Mouse (Mus musculus) brain, adult 10 weeks (tissue): Measurements from ENCODE around the gene Macf1. TPM values are rescaled to one million over a fixed set of nuclear protein-coding genes. Genes with fewer than 3 reads are reported as not detected.

Experiments used
- polyA plus RNA-seq: library from polyadenylated mRNA; stranded (reverse); fragments of 350-450 nt; fragmentation: Illumina TruSeq; extraction: RNeasy Lipid Tissue Mini Kit (QIAGEN cat#74804); gene quantifications from one replicate; pipeline ENCODE4 v1.2.3, GENCODE M21; 2015; ENCODE audit warnings: low read depth, low replicate concordance

Gene Macf1
- polyA plus RNA-seq = 131 TPM

DNA sequence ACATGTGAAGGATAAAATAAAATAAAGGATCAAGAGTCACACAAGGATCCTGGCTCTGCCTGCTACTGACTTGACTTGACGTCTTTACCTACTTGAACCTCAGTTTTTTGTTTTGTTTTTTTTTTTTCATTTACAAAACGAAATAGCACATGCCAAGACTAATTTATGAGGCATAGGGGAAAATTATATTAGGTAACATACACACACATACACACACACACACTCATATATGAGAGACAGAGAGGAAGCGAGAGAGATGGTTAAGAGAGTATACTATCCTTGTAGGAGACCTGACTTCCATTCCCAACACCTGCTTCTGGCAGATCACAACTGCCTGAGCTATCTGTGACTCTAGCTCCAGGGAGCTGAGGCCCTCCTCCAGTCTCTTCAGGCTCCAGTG is at the start of gene Macf1:
TSS of gene Macf1 (minus strand) at position 101 of the 400 bp plus-strand sequence.

DNA sequence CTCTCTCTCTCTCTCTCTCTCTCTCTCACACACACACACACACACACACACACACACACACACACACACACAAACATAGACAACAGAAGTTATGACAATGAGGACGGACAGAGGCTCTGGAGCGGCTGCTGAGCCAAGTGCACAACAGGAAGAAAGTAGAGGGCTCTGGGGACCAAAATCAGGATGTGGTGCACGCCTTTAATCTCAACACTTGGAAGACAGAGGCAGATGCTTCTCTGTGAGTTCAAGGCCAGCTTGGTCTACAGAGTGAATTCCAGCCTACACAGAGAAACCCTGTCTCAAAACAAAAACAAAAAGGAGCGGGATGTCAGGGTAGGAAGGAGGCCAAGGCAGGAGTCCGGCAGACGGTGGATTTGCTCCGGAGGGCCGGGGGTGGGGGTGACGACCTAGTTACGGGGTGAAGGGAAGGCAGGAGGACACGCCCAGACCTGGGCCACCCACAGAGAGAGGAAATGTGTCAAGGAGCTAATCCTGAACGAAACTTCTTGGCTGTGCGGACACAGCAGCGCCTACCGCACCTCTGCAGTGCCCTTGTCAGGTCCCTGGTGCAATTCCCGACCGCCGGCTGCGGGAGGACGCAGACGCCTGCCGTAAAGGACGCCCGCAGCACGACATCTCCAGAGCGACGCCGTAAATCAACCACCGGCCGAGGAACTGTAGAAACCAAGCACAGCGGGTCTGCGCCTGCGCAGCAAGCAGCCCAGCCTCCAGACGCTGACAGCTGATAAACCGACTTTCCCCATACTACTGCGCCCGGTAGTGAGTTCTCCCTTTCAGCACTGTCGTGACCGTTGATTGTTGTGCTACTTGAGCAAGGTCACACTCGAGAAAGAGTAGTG is 33.6 kb upstream of the Macf1 start, which contains the start of gene Ndufs5:
TSS of gene Ndufs5 (minus strand) at position 629 of the 860 bp plus-strand sequence.

DNA sequence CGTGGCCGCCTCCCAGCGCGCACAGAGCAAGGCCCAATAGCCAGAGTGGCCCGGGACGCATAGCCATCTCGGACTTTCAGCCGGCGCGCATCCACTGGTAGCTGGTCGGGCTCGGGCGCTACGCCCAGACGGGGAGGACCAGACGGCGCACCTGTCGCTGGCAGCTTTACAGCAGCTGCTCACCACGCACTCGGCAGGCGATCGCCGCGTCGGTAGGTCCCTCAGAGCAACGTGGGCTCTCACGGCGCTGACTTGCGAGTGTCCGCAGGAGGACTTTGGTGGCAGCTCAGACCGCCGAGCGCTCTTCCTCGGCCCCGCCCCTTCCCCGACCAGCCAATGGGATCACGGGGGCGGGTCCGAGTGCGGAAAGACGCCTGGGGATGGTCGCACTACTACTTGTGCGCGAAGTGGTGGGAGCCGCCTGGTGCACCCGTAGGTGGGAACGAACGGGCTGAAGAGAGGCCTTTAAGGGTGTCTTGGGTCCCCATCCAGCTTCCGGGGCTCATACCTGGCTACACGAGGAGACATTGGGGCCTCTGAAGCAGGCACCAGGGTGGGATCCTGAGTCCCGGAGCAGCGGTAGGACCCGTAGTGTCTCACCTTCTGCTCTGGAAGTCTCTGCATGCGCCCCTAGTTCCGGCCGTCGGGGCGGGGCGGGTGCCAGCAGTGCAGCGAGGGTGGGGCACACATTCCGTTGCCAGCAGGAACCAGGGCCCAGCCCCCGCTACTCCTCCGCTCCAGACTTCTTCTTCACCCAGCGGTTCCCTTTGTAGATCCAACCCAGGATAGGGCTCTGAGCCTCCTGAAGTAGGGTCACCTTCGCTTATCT is 341.3 kb downstream of the Macf1 start, which contains the start of gene Bmp8a:
TSS of gene Bmp8a (minus strand) at position 611 of the 829 bp plus-strand sequence.

DNA sequence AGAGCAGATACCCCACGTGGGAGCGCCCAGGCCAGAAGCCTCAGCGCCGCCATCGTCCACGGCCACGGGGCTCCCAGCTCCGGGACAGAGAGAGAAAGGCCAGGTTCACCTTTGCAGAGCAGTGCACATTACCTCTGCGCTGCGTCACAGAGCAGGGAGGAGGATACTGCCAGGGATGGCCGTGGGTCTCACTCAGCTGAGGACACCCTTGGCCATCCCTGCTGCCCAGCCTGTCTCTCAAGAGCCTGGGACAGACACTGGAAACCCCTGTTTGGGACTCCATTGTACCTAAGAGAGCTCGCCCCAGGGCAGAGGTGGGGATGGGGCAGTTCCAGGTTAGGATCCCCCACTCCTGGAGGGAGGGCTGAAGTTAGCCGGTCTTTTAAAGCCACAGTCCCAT is 360.6 kb downstream of the Macf1 start, which contains the start of gene Oxct2a:
TSS of gene Oxct2a (minus strand) at position 101 of the 400 bp plus-strand sequence.

Other genes with a start within 250 kb of the Macf1 start
- gene Ndufs5, start 33.8 kb upstream of the Macf1 start, polyA plus RNA-seq = 577 TPM
- 64.2 TPM for gene Akirin1, start 66.0 kb upstream of the Macf1 start, polyA plus RNA-seq
- gene Rhbdl2, start 103.5 kb upstream of the Macf1 start, polyA plus RNA-seq = 1.7 TPM
- not detected for gene 4933427I04Rik, start 175.3 kb upstream of the Macf1 start, polyA plus RNA-seq
- gene Mycbp, start 220.5 kb upstream of the Macf1 start, polyA plus RNA-seq = 21.7 TPM
- gene Rragc, start 233.1 kb upstream of the Macf1 start, polyA plus RNA-seq = 75.4 TPM
- gene 4930535I16Rik, start 233.7 kb upstream of the Macf1 start, polyA plus RNA-seq = not detected